Mouse (Mus musculus) megakaryocyte progenitor cell, adult 5-6 weeks (primary cell): ENCODE measurements at regions not wholly inside any gene's neighbourhood (a gene's known extent, or its start where the extent isn't known, plus 50 kb on each side); places are given as distances from the start of the nearest gene placed in this dataset.

ENCODE experiments used
- ATAC-seq: replicated peaks from 2 replicates; pipeline ENCODE4 v1.8.0; 2016; ENCODE audit warnings: mild to moderate bottlenecking, moderate TSS enrichment, inconsistent platforms; ENCODE audit not compliant: poor library complexity

DNA sequence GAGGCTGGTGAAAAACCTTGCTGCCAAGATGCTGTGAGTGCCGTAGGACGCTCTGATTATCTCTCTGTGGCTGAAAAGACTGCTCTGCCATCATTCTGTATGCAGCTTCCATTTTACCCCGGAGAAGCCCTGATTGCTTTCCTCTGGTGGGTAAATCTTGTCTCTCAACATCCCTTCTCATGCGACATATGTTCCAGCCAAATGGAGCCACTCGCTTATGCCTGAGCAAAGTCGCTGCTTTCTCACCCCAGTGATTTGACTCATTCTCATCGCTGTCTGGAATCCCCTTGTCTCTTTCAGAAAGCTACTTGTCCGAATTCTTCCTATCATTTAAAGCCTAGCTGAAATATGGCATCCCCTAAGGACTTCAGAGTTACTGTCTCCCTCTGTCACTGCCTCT, 166.2 kb upstream of the Masp1 start:
- ATAC-seq, result no peak

- ATAC-seq, result no peak
Measured at GRCm38 (mm10) chr16:23680434-23680833, 159.8 kb upstream of the Masp1 start.

DNA sequence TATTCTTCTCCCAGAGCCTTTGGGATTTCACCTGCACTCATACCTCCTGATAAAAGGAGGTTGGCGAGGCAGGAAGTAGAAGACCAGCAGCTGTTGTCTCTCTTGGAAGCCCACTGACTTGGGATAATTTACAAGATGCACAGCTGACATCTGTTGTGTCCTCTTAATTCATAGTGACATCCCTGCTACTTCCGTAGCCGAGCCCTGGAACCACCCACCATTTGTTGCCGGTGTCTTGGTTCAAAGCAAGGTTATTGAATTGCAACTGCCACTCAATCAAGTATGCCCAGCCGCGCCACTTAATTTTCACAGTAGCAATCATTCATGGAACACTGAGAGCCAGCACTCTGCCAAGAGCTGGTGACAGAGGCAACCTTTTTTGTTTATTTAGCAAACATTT, 151.8 kb upstream of the Masp1 start:
- no peak for ATAC-seq

DNA sequence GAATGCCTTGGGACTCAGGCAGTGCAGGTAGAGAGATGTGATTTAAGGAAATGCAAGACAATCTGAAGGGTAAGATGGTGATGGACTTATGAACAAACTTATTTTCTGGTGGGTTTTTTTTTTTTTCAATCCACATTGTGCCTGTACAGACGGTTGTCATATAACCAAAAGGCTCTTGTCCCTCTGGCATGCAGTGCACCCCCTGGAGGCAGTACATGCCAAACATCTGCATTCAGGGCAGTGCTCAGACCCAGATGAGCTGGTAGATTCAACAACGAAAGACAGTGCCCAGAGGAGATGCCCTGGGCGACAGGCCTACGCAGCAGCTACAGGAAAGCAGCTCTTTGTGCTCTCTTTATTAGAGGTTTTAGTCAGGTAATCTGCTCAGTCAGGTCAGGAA, 149.5 kb upstream of the Masp1 start:
- no peak for ATAC-seq

DNA sequence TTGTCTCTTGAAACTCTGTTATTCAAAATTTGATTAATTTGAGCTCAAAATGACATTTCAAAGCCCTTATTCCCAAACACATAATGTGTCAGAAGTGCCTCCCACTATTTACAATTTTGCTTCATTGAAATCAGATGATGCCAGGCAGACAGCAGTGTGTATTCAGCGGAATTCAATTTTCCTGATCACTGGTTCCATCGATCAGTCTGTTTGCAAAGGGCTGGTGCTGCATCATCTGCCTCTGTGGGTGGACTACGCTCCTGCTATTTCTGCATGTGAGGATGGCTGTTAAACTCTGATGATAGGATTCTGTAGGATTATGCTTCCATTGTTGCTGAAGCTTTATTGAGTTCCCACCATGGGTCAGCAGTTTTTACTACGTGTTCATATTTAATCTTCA, 149.0 kb upstream of the Masp1 start:
- no peak for ATAC-seq
